Mouse (Mus musculus) gastrocnemius, adult 2 months (tissue): ENCODE results near the gene Nde1. TPM values are rescaled to one million over a fixed set of nuclear protein-coding genes. Genes with fewer than 3 reads are reported as not detected.

Source experiments
- DNase-seq: peaks from one replicate; pipeline ENCODE4 v3.0.0; 2022
- H3K27ac ChIP-seq: fragments of 200-600 bp; 2 replicates; pipeline ENCODE4 v1.8.1; 2022; ENCODE audit warnings: mild to moderate bottlenecking
- H3K4me3 ChIP-seq: fragments of 200-600 bp; 2 replicates; pipeline ENCODE4 v1.8.1; 2022; ENCODE audit warnings: mild to moderate bottlenecking, moderate library complexity
- CTCF ChIP-seq: fragments of 200-600 bp; IDR thresholded peaks from 2 replicates; pipeline ENCODE4 v1.8.1; 2022; ENCODE audit warnings: antibody characterized with exemption, mild to moderate bottlenecking, moderate library complexity
- intact Hi-C: fragments of 180-260 bp; cut with DNase I; formaldehyde crosslinking; loops from one replicate; pipeline ENCODE4 v1.15.1; 2025
- long read RNA-seq, 2 experiments: library from polyadenylated mRNA; stranded (forward); transcript quantifications; one replicate each; pipeline ENCODE4 v2.0.0; 2021
- total RNA-seq, 2 experiments: library from RNA; stranded (reverse); gene quantifications; 2 replicates each; pipeline ENCODE4 v1.2.3; 2021

The Nde1 gene
- total RNA-seq, result 10 to 100 TPM; 29.9 to 32.2 TPM
- long read RNA-seq, experiment 1, transcript Nde1-202 (9 exons, 2,335 nt), result major isoform, 10 of 32 reads
- long read RNA-seq, experiment 1, transcript Nde1-201 (9 exons, 2,287 nt), result major isoform, 10 of 32 reads
- long read RNA-seq, experiment 1, partial matches to known transcripts, result 6 of 32 reads
- long read RNA-seq, experiment 1, other reads (novel, unspliced or antisense), result 2 of 32 reads
- long read RNA-seq, experiment 2, transcript Nde1-202 (9 exons, 2,335 nt), result minor isoform, 12 of 36 reads
- long read RNA-seq, experiment 2, transcript Nde1-201 (9 exons, 2,287 nt), result major isoform, 17 of 36 reads
- long read RNA-seq, experiment 2, partial matches to known transcripts, result 2 of 36 reads
- long read RNA-seq, experiment 2, other reads (novel, unspliced or antisense), result 4 of 36 reads

- peak; percentile 97 for DNase-seq
- intact Hi-C loops, result loop anchor here (2.0 kb wide), 1 partner anchor 264 kb away; no protein-coding TSS in a partner anchor
- peak within 1 kb of the TSS; percentile 88 for H3K4me3 ChIP-seq
- no peak for TF ChIP-seq CTCF
- H3K27ac ChIP-seq, result peak within 1 kb of the TSS; percentile 96
These were observed at the start of gene Nde1, which contains the start of gene Marf1 for GRCm38 (mm10) chr16:14162988-14163416. Gene Nde1 (plus strand): TSS chr16:14163275. Gene Marf1 (minus strand): TSS chr16:14163351.

GRCm38 (mm10) chr16:14117299-14117698 lies 45.8 kb upstream of the Nde1 start:
- Histone ChIP-seq H3K4me3 (no peak overlapping the region), H3K27ac (no peak overlapping the region)
- no peak for TF ChIP-seq CTCF
- no peak for DNase-seq
- intact Hi-C loops, result no loop called here

- TF ChIP-seq CTCF, result no peak
- H3K27ac ChIP-seq, result no peak overlapping the region
- no peak for DNase-seq
- H3K4me3 ChIP-seq, result no peak overlapping the region
- intact Hi-C loops, result loop anchor here (10.0 kb wide), 1 partner anchor 216 kb away; the partner anchor contains the start of genes Mpv17l and Pdxdc1
These were observed 42.1 kb upstream of the Nde1 start for GRCm38 (mm10) chr16:14120941-14121340.

- TF ChIP-seq CTCF, result no peak
- intact Hi-C loops, result loop anchor here (10.0 kb wide), 1 partner anchor 217 kb away; the partner anchor contains the start of genes Mpv17l and Pdxdc1
- no peak overlapping the region for H3K27ac ChIP-seq
- H3K4me3 ChIP-seq, result no peak overlapping the region
- DNase-seq, result no peak
These were observed 41.5 kb upstream of the Nde1 start for GRCm38 (mm10) chr16:14121563-14121962.

GRCm38 (mm10) chr16:14122586-14122985 lies 40.5 kb upstream of the Nde1 start:
- no peak overlapping the region for H3K27ac ChIP-seq
- intact Hi-C loops, result loop anchor here (10.0 kb wide), 1 partner anchor 218 kb away; the partner anchor contains the start of genes Mpv17l and Pdxdc1
- DNase-seq, result no peak
- H3K4me3 ChIP-seq, result no peak overlapping the region
- TF ChIP-seq CTCF, result peak; percentile 28; the same call in 1 of the 2 replicates

- no peak for TF ChIP-seq CTCF
- H3K4me3 ChIP-seq, result no peak overlapping the region
- H3K27ac ChIP-seq, result no peak overlapping the region
- intact Hi-C loops, result loop anchor here (10.0 kb wide), 1 partner anchor 219 kb away; the partner anchor contains the start of genes Mpv17l and Pdxdc1
- DNase-seq, result no peak
These were observed 39.2 kb upstream of the Nde1 start for GRCm38 (mm10) chr16:14123901-14124300.

GRCm38 (mm10) chr16:14124709-14125108 lies 38.4 kb upstream of the Nde1 start:
- H3K4me3 ChIP-seq, result no peak overlapping the region
- intact Hi-C loops, result loop anchor here (10.0 kb wide), 1 partner anchor 220 kb away; the partner anchor contains the start of genes Mpv17l and Pdxdc1
- no peak for DNase-seq
- no peak for TF ChIP-seq CTCF
- H3K27ac ChIP-seq, result no peak overlapping the region

- intact Hi-C loops, result loop anchor here (10.0 kb wide), 1 partner anchor 220 kb away; the partner anchor contains the start of genes Mpv17l and Pdxdc1
- Histone ChIP-seq H3K4me3 (no peak overlapping the region), H3K27ac (no peak overlapping the region)
- no peak for TF ChIP-seq CTCF
- DNase-seq, result no peak
These were observed 37.8 kb upstream of the Nde1 start for GRCm38 (mm10) chr16:14125253-14125652.

- intact Hi-C loops, result loop anchor here (10.0 kb wide), 1 partner anchor 224 kb away; the partner anchor contains the start of genes Mpv17l and Pdxdc1
- no peak for DNase-seq
- no peak for TF ChIP-seq CTCF
- Histone ChIP-seq H3K27ac (no peak overlapping the region), H3K4me3 (no peak overlapping the region)
These were observed 34.1 kb upstream of the Nde1 start for GRCm38 (mm10) chr16:14128977-14129376.

- no peak for DNase-seq
- Histone ChIP-seq H3K4me3 (no peak overlapping the region), H3K27ac (no peak overlapping the region)
- TF ChIP-seq CTCF, result no peak
- intact Hi-C loops, result no loop called here
These were observed 32.3 kb upstream of the Nde1 start for GRCm38 (mm10) chr16:14130796-14131195.

- H3K4me3 ChIP-seq, result no peak overlapping the region
- H3K27ac ChIP-seq, result no peak overlapping the region
- TF ChIP-seq CTCF, result no peak; the same call in 1 of the 2 replicates
- intact Hi-C loops, result no loop called here
- no peak for DNase-seq
These were observed 31.7 kb upstream of the Nde1 start for GRCm38 (mm10) chr16:14131376-14131775.

GRCm38 (mm10) chr16:14131838-14132237 lies 31.2 kb upstream of the Nde1 start:
- no peak for TF ChIP-seq CTCF
- no peak overlapping the region for H3K4me3 ChIP-seq
- intact Hi-C loops, result no loop called here
- no peak for DNase-seq
- H3K27ac ChIP-seq, result no peak overlapping the region

- TF ChIP-seq CTCF, result no peak
- H3K27ac ChIP-seq, result peak overlapping the region; percentile 16; the same call in 1 of the 2 replicates
- no peak overlapping the region for H3K4me3 ChIP-seq
- no peak for DNase-seq
- intact Hi-C loops, result no loop called here
These were observed 28.1 kb upstream of the Nde1 start for GRCm38 (mm10) chr16:14135014-14135413.
